Mouse (Mus musculus): ENCODE results near the gene Agpat3.

Gene Agpat3

GRCm38 (mm10) chr10:78334923-78335561 lies 17.2 kb downstream of the Agpat3 start:
- in situ Hi-C loops (cut with MboI; ENCODE audit: low pct_unique_long_range_greater_than_20kb in 1 of 2, low sequenced_read_pairs in 2 of 2, unreplicated experiment in 1 of 2), result loop anchor here in 1 of 2 experiments (5.0 kb wide), 1 partner anchor 43 kb away; no protein-coding TSS in a partner anchor

- in situ Hi-C loops (cut with MboI; ENCODE audit: low pct_unique_long_range_greater_than_20kb in 1 of 2, low sequenced_read_pairs in 2 of 2, unreplicated experiment in 1 of 2), result no loop called here
These were observed 20.7 kb downstream of the Agpat3 start for GRCm38 (mm10) chr10:78331577-78331976.

GRCm38 (mm10) chr10:78329305-78329704 lies 23.0 kb downstream of the Agpat3 start:
- in situ Hi-C loops (cut with MboI; ENCODE audit: low pct_unique_long_range_greater_than_20kb in 1 of 2, low sequenced_read_pairs in 2 of 2, unreplicated experiment in 1 of 2), result no loop called here

DNA sequence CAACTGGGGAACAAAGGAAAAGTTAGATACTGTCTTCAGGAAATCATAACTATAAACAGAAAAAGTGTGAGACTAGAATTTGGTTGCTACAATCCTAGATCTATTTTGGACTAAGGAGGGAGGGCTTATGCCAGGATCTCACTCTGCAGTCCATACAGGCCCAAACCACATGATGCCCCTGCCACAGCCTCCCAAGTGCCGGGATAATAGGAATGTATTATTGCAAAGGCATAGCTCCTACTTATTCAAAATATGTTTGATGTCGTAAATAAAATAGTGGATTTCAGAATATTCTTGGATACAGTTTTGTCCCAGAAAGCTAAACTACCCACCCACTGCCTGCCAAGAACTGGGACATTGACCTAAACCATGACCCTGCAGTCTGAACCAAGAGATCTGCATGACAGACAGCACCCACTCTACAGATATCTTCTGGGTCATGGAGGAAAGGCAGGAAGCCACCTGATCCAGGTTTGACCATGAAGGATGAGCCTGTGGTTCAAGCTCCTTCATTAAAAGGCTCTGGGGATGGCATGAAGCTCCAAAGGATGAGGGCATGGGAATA lies 24.2 kb downstream of the Agpat3 start:
- in situ Hi-C loops (cut with MboI; ENCODE audit: low pct_unique_long_range_greater_than_20kb in 1 of 2, low sequenced_read_pairs in 2 of 2, unreplicated experiment in 1 of 2), result no loop called here

DNA sequence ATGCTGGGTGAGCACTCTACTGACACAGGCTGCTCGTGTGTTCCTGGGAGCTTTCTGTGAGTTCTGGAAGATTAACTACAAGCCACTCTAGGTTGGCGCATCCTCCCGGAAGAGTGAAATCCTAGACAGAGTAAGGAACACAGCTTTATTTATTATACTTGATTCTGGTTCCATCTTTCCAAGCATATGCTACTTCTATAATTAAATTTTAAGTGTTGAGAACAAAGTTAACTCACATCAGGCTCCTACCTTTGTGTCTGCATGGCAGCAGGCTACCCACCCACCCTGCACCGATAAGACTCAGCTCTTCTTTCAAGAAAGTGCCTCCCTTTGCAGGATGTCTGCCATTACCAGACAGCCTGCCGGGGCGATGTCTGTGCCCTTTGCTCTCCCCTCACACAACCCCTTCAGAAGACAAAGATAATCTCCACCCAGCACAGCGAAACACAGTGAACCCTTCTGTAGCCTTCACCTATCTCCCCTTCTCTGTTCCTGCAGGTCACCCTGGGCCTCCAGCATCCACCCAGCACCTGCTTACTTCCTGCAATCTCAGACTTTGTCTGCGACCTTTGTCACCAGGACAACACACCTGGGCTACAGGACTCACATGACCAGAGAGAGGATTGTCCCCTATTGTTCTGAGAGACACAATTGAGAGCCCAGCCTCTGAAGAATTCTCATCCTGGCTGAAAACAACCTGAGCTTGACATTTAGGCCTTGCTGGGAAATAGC lies 26.2 kb downstream of the Agpat3 start:
- in situ Hi-C loops (cut with MboI; ENCODE audit: low pct_unique_long_range_greater_than_20kb in 1 of 2, low sequenced_read_pairs in 2 of 2, unreplicated experiment in 1 of 2), result no loop called here

- in situ Hi-C loops (cut with MboI; ENCODE audit: low pct_unique_long_range_greater_than_20kb in 1 of 2, low sequenced_read_pairs in 2 of 2, unreplicated experiment in 1 of 2), result no loop called here
These were observed 27.6 kb downstream of the Agpat3 start for GRCm38 (mm10) chr10:78324556-78325164.

DNA sequence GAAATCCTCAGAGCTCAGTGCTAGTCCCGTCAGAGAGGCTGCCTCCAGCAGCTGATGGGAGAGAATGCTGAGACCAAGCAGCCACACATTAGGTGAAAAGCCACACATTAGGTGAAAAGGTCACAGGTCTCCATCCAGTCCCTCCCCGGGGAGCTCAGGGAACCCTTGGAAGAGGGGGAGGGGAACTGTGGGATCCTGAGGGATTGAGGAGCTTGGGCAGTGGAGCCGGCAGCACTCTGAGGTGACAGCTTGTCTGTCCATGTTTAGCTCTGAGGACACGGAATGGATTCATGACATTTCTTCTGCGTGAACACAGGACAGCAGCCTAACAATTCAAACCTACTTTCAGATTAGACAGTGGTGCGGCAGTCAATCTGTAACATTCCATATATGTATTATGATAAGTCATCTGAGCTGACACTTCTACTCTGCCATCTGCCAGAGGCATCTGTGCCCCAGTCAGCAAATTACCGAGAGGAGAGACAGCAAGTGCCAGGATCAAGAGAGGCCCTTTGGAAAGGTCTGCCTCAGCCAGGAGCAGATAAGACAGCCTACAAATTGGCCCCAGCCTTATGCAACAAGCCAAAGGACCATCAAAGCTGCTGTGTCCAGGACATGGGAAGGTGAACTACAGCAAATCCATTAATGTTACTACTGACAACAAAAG lies 28.9 kb downstream of the Agpat3 start:
- in situ Hi-C loops (cut with MboI; ENCODE audit: low pct_unique_long_range_greater_than_20kb in 1 of 2, low sequenced_read_pairs in 2 of 2, unreplicated experiment in 1 of 2), result no loop called here

- in situ Hi-C loops (cut with MboI; ENCODE audit: low pct_unique_long_range_greater_than_20kb in 1 of 2, low sequenced_read_pairs in 2 of 2, unreplicated experiment in 1 of 2), result no loop called here
These were observed 29.5 kb downstream of the Agpat3 start for GRCm38 (mm10) chr10:78322806-78323205.

- in situ Hi-C loops (cut with MboI; ENCODE audit: low pct_unique_long_range_greater_than_20kb in 1 of 2, low sequenced_read_pairs in 2 of 2, unreplicated experiment in 1 of 2), result no loop called here
These were observed 31.0 kb downstream of the Agpat3 start for GRCm38 (mm10) chr10:78321133-78321757.

- in situ Hi-C loops (cut with MboI; ENCODE audit: low pct_unique_long_range_greater_than_20kb in 1 of 2, low sequenced_read_pairs in 2 of 2, unreplicated experiment in 1 of 2), result no loop called here
These were observed 31.8 kb downstream of the Agpat3 start for GRCm38 (mm10) chr10:78320526-78320925.

DNA sequence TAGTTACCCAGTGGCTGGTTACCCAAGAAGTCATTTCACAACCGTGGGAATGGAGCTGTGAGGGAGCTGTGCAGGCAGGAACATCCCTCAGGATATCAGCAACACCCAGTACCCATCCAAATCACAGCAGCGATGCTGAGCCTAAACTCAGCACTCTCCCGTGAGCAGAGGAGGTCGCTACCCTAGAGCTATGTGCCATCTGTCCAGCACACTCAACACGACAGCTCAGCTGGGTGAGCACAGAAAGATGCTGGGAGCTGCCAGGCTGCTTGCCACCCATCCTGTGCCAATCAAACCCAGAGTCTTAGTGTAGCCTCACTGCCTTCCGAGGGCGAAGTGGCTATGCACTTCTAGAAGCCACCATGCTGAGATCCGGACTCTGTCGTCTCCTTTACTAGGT lies 32.3 kb downstream of the Agpat3 start:
- in situ Hi-C loops (cut with MboI; ENCODE audit: low pct_unique_long_range_greater_than_20kb in 1 of 2, low sequenced_read_pairs in 2 of 2, unreplicated experiment in 1 of 2), result no loop called here

GRCm38 (mm10) chr10:78317270-78317923 lies 34.9 kb downstream of the Agpat3 start:
- in situ Hi-C loops (cut with MboI; ENCODE audit: low pct_unique_long_range_greater_than_20kb in 1 of 2, low sequenced_read_pairs in 2 of 2, unreplicated experiment in 1 of 2), result no loop called here

- in situ Hi-C loops (cut with MboI; ENCODE audit: low pct_unique_long_range_greater_than_20kb in 1 of 2, low sequenced_read_pairs in 2 of 2, unreplicated experiment in 1 of 2), result no loop called here
These were observed 35.8 kb downstream of the Agpat3 start for GRCm38 (mm10) chr10:78316228-78317087.

GRCm38 (mm10) chr10:78315145-78315544 lies 37.1 kb downstream of the Agpat3 start:
- in situ Hi-C loops (cut with MboI; ENCODE audit: low pct_unique_long_range_greater_than_20kb in 1 of 2, low sequenced_read_pairs in 2 of 2, unreplicated experiment in 1 of 2), result no loop called here

- in situ Hi-C loops (cut with MboI; ENCODE audit: low pct_unique_long_range_greater_than_20kb in 1 of 2, low sequenced_read_pairs in 2 of 2, unreplicated experiment in 1 of 2), result no loop called here
These were observed 40.2 kb downstream of the Agpat3 start for GRCm38 (mm10) chr10:78311886-78312635.

- in situ Hi-C loops (cut with MboI; ENCODE audit: low pct_unique_long_range_greater_than_20kb in 1 of 2, low sequenced_read_pairs in 2 of 2, unreplicated experiment in 1 of 2), result no loop called here
These were observed 41.5 kb downstream of the Agpat3 start for GRCm38 (mm10) chr10:78310747-78311267.

Measured in mouse embryonic stem cell (cell line).